Mouse (Mus musculus) olfactory bulb, adult 2 months (tissue): ENCODE data around the gene Fam167b. TPM values are rescaled to one million over a fixed set of nuclear protein-coding genes. Genes with fewer than 3 reads are reported as not detected.

Experiments
- H3K27ac ChIP-seq: fragments of 200-500 bp; 2 replicates; pipeline ENCODE4 v1.5.1; 2012; ENCODE audit warnings: low read depth, low read length; ENCODE audit not compliant: insufficient read depth
- H3K4me1 ChIP-seq: fragments of 200-500 bp; 2 replicates; pipeline ENCODE4 v1.6.1; 2012; ENCODE audit warnings: low read length; ENCODE audit not compliant: control insufficient read depth, insufficient read depth
- H3K4me3 ChIP-seq: fragments of 200-500 bp; 2 replicates; pipeline ENCODE4 v1.5.1; 2012; ENCODE audit warnings: mild to moderate bottlenecking, low read depth, low read length, moderate library complexity; ENCODE audit not compliant: insufficient read depth
- CTCF ChIP-seq: fragments of 200-500 bp; IDR thresholded peaks from 2 replicates; pipeline ENCODE4 v1.5.1; 2012; ENCODE audit warnings: low read depth, mild to moderate bottlenecking, low read length, moderate library complexity; ENCODE audit not compliant: insufficient read depth
- POLR2A ChIP-seq: fragments of 200-500 bp; IDR thresholded peaks from 2 replicates; pipeline ENCODE4 v1.6.1; 2012; ENCODE audit warnings: mild to moderate bottlenecking, low read depth, low read length, moderate library complexity; ENCODE audit not compliant: insufficient read depth
- WGBS: fragments of 180-500 bp; shearing (Covaris S2); methylation state at CpG from one replicate; pipeline ENCODE4 v1.1.7; 2018; 5-methylcytosine and 5-hydroxymethylcytosine counted together
- polyA plus RNA-seq: library from polyadenylated mRNA; stranded (reverse); fragments of >200 nt; gene quantifications from 2 replicates; pipeline ENCODE4 v1.2.4, GENCODE M21; 2012; ENCODE audit warnings: low replicate concordance; ENCODE audit not compliant: missing spikeins, insufficient read depth, insufficient read length

Fam167b gene
- not detected in 2 replicates for polyA plus RNA-seq

DNA sequence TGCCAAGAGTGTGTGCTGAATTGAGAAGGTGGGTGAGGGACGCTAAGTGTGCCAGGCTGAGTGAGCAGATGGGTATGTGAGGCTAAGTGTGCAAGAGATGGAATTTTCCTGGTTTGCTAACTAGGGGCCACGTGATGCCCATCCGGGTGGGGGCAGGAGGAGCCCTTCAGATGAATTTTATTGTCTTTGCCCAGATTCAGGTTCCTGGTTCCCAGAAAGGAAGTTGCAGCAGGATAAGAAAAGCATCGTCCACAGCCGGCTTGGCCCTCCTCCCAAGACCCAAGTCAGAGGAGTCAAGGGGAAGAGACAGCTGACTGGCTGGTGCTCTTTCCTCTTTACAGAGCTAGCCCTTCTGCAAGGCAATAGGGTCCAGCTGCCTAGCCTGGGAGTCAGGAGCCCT is at the start of gene Fam167b:
Gene Fam167b (minus strand): TSS at position 84 of the 400 bp plus-strand sequence.
- TF ChIP-seq POLR2A (no peak), CTCF (no peak)
- WGBS = 89% methylated on average over 5 of the region's 5 CpGs
- no peak within 1 kb of the TSS for H3K4me3 ChIP-seq
- H3K27ac ChIP-seq = no peak within 1 kb of the TSS
- peaks cover 3% of the 10 kb centered on the region; the same call in 1 of the 2 replicates for H3K4me1 ChIP-seq

DNA sequence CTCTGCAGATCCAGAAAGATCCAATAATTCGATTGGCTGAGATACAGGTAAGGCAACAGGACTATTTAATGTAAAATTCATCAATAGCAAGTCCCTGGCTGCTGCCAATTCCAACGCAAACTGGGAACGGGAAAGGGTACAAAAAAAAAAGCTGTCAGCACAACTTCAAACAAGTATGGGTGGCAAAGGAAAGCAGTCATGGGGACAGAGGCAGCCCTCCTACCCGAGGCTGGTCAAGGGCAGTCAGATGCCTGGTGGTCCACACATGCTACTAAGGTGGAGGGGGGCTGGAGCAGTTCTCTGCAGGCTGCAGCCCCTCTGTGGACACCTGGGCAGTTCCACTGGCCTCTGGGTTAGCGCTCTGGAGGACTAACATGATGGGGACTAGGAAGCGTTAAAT is 47.7 kb upstream of the Fam167b start:
- H3K4me3 ChIP-seq = no peak overlapping the region
- no peak for TF ChIP-seq POLR2A
- TF ChIP-seq CTCF = no peak
- H3K27ac ChIP-seq = no peak overlapping the region
- peaks cover 26% of the 10 kb centered on the region for H3K4me1 ChIP-seq
- WGBS = 62% methylated on average over 6 of the region's 6 CpGs

- TF ChIP-seq CTCF (no peak), POLR2A (no peak)
- whole genome bisulfite sequencing = 41% methylated on average over 4 of the region's 4 CpGs
- H3K4me1 ChIP-seq = peaks cover 31% of the 10 kb centered on the region
- H3K4me3 ChIP-seq = no peak overlapping the region
- H3K27ac ChIP-seq = peak overlapping the region; percentile 95
Observed at GRCm38 (mm10) chr4:129625496-129625895, 47.1 kb upstream of the Fam167b start.

DNA sequence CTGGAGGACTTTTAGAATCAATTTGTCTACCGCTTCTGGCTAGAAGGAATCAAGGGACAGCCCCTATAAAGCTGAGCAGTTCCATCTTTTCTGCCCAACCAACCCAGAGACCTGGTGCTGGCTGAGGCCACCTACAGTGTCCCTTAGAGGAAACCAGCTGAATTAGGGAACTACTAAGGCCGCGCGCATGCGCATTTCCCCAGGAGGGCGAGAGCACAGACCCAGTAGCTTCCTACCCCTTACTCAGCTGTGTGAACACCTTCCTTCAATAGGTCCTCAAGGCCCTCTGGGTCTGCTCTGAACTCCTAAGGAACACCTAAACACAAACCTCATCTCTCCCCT is 46.7 kb upstream of the Fam167b start:
- WGBS = under 1% methylated on average over 6 of the region's 6 CpGs

DNA sequence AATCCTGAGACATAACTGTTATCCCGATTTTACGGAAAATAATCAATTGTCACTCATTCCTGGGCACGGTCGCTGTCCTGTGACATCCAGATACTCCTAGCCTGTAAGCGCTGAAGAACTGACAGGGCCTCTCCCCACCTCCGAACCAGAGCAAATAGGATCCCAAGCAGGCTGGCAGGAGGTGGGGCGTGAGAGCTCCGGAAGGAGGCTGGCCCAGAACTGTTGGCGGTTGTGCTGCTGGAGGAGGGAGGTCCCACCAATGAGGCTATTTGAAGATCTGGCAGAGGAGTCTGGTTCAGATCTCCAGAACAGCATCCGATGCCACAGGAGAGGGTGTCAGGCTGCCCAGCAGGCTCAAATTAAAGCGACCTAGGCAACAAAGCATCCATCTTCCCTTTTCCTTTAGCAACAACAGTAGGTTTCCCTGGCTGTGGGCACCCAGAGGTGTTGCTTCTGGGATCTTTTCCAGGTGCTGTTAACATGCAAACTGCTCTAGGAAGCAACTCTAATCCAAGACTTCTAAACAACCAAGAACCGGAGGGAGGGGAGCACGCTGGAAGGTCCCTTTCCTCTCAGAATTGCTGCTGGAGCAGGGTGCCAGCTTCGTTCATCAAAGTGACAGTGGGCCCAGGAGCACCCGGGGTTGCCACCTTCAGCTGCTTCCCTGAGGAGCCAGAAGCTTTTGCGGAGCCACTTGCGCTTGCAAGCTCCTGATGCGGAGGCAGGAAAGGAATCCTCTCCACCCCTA is 46.1 kb upstream of the Fam167b start:
- TF ChIP-seq CTCF = no peak
- TF ChIP-seq POLR2A = peak; percentile 79
- under 1% methylated on average over 18 of the region's 18 CpGs for WGBS
- H3K4me1 ChIP-seq = peaks cover 32% of the 10 kb centered on the region
- peak overlapping the region; percentile 91 for H3K4me3 ChIP-seq
- H3K27ac ChIP-seq = peak overlapping the region; percentile 98

More for the DNA sequence above, 46.7 kb upstream of the Fam167b start:
- H3K27ac ChIP-seq = peak overlapping the region; percentile 95
- no peak for TF ChIP-seq POLR2A
- no peak for TF ChIP-seq CTCF
- H3K4me3 ChIP-seq = peak overlapping the region; percentile 44
- peaks cover 32% of the 10 kb centered on the region for H3K4me1 ChIP-seq

- peaks cover 32% of the 10 kb centered on the region for H3K4me1 ChIP-seq
- H3K4me3 ChIP-seq = peak within 1 kb of the TSS; percentile 91
- TF ChIP-seq CTCF = no peak
- 0 out of 2 replicates have a peak, but pooled peaks have one; percentile 27 for TF ChIP-seq POLR2A
- under 1% methylated on average over 10 of the region's 10 CpGs for WGBS
- peak within 1 kb of the TSS; percentile 98 for H3K27ac ChIP-seq
Observed at GRCm38 (mm10) chr4:129623681-129624091, 45.3 kb upstream of the Fam167b start, which contains the start of gene Ccdc28b. Ccdc28b (minus strand) TSS chr4:129623947.

- TF ChIP-seq CTCF (no peak), POLR2A (no peak)
- Histone ChIP-seq H3K27ac (peak overlapping the region; percentile 85), H3K4me1 (peaks cover 34% of the 10 kb centered on the region), H3K4me3 (peak overlapping the region; percentile 91)
- WGBS = 11% methylated on average over 8 of the region's 8 CpGs
Observed at GRCm38 (mm10) chr4:129622803-129623535, 44.6 kb upstream of the Fam167b start.

DNA sequence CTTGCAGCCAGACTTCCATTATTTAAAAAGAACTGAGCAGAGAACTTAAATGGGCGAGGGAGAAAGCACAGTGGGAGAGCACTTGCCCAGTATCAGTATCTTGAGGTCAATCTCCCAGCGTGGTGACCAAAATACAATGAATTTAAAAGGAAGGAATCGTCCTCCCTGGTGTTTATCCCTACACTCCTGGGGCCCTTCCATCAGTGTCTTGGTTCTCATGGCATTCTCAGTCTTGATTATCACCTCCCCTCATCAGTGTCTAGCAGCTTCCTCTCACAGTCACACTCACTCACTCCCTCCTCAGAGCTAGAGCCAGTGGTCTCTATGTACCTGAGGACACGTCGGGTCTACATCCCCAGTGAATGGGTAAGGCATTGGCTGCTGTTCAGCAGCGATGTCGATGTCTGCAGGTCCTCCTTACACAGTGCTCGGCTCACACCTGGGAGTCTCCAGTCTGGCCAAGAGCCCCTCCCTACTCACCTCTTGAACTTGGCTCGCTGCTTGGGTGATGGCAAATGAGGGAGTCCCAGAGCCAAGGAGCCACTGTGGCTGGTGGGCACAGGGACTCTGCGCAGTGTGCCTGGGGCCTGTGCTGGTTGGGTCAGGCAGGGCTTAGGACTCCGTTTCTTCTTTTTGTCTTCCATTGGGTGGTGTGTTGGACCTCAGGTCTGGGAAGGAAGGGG is 43.9 kb upstream of the Fam167b start:
- TF ChIP-seq CTCF = no peak
- no peak for TF ChIP-seq POLR2A
- H3K4me3 ChIP-seq = peak overlapping the region; percentile 91
- WGBS = 66% methylated on average over 11 of the region's 11 CpGs
- peaks cover 37% of the 10 kb centered on the region for H3K4me1 ChIP-seq
- peak overlapping the region; percentile 85 for H3K27ac ChIP-seq

- TF ChIP-seq CTCF = no peak
- no peak for TF ChIP-seq POLR2A
- 64% methylated on average over 8 of the region's 8 CpGs for WGBS
- Histone ChIP-seq H3K4me3 (no peak overlapping the region), H3K4me1 (peaks cover 37% of the 10 kb centered on the region), H3K27ac (no peak overlapping the region)
Observed at GRCm38 (mm10) chr4:129621283-129621841, 43.0 kb upstream of the Fam167b start.
